Mouse (Mus musculus) left cerebral cortex, adult 18-20 months (tissue): Measurements from ENCODE around the gene Foxp4. TPM values are rescaled to one million over a fixed set of nuclear protein-coding genes. Genes with fewer than 3 reads are reported as not detected.
"Not testable (repeated sequence)": the region's sequence is repeated elsewhere in the genome, so short reads cannot be mapped to it uniquely, and the experiment has no call there.

Source experiments
- DNase-seq, 2 experiments: peaks; one replicate each; pipeline ENCODE4 v3.0.0; 2021 to 2022; ENCODE audit warnings: low spot score in 2 of 2, mixed read lengths in 1 of 2
- total RNA-seq, 2 experiments: library from RNA; stranded (reverse); gene quantifications; 2 replicates each; pipeline ENCODE4 v1.2.3; 2021

The Foxp4 gene
- total RNA-seq, 2 experiments from 2014 or later = 47.6 to 47.8 TPM

DNA sequence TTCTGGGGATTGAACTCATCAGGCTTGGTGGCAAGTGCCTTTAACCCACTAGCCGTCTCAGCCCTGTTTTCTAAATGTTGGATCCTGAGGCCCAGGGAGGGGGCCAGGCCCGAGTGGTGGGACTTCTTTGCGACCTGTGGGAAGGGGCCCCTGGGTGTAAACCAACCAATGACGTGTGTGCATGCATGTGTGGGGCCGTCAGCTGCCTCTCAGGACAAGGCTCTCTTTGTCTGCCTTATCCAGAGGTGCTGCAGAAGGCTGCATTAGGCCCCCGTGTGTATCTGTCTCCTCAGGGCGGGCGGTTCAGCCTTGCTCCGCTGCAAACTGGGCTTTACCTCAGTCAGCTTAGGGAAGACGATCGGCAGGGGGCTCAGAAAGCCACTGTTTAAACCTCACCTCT is 61.0 kb downstream of the Foxp4 start:
- no peak for DNase-seq

GRCm38 (mm10) chr17:47863023-47863422 is 61.4 kb downstream of the Foxp4 start:
- no peak for DNase-seq

DNA sequence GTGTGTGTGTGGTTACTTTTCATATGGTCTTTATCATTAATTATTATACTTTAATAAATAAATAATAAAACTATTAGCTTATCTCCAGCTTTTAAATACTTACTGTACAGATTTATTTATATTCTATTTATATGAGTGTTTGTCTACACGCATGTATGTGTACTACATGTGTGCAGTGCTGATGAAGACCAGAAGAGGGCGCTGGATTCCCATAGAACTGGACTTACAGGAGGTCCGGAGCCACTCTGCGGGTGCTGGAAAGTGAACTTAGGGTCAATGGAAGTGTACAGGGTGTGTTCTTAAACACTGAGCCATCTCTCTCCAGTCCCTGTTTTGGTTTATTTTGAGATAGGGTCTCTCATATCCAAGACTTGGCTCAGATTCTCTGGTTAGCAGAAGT is 68.9 kb downstream of the Foxp4 start:
- no peak for DNase-seq

GRCm38 (mm10) chr17:47854908-47855307 is 69.5 kb downstream of the Foxp4 start:
- no peak for DNase-seq

DNA sequence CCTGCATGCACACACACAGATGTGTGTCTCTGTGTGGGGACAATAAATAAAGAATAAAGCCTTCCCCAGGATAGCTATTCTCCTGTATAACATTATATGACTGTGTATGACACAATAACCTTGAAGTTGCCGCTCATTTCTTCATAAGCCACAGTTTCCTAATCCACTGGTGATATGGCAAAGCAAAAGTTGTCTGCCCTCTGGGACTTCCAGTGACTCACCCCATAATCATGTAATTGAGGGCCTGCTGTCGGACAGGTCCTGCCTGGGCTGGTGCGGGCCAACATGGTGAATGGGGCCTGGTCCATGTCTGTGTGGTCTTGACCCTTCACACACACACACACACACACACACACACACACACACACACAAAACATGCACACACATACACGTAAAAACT is 70.7 kb downstream of the Foxp4 start:
- DNase-seq = no peak

- DNase-seq = no peak
Measured at GRCm38 (mm10) chr17:47853336-47853735, 71.1 kb downstream of the Foxp4 start.

DNA sequence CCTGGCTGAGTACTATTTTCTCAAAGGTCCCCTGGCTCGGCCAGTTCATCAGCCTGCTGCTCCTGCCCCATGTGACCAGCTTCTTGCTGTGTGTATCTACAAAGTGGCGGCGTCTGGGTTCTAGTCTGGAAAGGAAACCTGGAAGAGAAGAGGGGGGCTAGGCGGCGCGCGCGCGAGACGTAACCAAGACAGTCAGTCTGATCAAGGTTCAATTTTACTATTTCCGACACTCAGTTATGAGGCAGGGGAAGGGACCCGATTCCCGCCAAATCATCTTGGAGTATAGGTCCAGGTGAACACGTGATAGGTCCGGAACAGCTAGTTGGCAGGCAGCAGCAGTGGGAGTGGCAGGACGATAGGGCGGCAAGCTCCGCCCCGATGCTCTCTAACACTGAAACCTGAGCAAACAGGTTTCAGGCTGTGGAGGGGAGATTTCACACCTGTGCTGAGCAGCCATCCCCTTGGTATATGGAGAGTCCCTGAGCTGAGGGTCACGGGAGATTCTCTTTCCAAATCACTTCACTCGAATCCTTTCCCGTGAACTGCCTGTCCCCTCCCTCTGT is 72.6 kb downstream of the Foxp4 start:
- DNase-seq = not testable (repeated sequence)

- no peak for DNase-seq
Measured at GRCm38 (mm10) chr17:47850639-47851314, 73.7 kb downstream of the Foxp4 start.

DNA sequence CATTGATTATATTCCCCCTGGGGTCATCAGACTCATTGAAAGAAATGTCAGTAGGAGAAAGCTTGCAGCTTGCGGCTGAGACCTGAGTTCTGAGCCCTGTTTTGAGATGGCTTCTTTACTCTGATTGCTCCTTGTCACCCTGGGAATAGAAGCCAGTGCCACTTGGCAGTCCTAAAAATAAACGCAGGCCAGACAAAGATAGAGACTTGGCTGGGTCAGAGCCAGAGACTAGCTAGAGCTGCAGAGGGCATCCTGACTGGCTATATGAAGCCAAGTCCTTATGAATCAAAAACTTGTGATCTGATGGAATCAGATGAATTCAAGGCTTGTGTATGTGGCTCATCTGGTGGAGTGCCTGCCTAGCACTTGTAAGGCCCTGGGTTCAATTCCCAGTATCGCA is 74.4 kb downstream of the Foxp4 start:
- no peak for DNase-seq

DNA sequence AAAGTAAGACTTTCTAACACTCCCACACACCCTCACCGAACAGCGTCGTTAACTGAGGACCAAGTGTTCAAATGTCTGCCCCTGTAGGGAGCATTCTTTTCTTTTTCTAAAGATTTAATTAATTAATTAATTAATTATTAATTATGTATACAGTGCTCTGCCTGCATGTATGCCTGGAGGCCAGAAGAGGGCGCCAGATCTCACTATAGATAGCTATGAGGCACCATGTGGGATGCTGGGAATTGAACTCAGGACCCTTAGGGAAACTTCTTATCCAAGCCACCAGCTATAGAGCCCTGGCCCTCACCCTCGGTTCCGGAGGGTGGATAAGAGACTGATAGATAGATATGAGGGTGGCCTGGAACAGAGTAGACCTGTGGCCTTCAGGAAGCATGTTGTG is 76.5 kb downstream of the Foxp4 start:
- no peak for DNase-seq

DNA sequence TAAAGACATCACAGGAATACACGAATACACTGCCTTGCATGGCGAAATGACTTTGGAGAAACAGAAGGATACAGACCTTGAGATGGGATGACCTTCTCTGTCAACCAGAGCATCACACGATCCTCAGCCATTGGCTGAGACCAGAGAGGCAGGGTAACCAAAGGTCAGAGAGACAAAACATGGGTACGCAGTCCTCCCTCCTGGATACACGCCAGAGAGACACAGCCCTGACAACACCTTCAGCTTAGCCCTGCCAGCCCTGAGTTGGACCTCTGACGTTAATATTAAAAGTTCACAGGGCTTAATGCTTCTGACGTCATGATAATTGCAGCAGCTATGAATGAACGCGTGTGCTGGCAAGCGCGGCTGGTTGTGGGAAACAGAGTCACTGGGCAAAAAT is 78.8 kb downstream of the Foxp4 start:
- DNase-seq = no peak

DNA sequence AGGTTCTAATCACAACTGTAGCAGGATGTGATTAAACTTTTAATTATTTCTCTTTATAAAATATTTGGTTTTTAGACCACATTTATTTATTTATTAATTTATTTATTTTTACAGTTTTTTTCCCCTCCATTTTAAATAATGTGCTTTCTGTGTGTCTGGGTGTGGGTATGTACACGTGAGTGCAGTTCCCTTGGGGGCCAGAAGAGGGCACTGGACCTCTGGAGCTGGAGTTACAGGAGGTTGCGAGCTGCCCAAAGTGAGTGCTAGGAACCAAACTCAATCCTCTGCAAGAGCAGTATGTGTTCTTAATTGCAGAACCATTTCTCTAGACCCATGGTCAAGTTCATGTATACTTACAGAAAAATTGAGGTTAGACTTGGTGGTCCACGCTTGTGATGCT is 81.0 kb downstream of the Foxp4 start:
- no peak for DNase-seq

DNA sequence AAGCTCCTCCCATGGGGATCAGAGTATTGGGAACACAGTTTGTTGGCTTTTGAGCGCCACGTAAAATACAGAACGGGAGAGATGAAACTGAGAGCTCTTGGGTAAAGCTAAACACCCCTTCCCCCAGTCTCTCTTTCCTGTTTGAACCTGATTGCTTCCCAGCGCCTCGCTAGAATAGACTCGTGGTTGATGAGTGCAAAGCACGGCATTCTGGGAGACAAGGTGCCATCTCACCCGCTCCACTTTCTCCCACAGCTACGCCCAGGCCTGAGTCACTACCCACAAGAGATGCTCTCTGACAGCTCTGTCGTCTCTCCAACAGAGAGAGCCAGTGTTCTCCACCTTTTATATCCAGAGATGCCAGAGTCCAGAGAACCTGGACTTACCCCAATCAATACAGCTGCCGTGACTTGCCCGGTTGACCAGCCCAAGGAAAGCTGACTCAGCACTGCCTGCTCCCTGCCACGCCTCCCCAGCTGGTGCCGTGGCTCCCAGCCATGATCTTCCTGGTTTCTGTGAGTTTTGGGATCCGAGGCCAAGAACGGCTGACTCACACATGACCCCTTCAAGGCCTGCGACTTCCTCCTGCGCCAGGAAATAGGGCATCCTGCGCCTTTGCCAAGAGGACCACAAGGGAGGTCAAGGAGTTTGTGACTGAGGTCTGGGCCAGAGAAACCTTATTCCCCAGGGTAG is 82.4 kb downstream of the Foxp4 start:
- no peak for DNase-seq

DNA sequence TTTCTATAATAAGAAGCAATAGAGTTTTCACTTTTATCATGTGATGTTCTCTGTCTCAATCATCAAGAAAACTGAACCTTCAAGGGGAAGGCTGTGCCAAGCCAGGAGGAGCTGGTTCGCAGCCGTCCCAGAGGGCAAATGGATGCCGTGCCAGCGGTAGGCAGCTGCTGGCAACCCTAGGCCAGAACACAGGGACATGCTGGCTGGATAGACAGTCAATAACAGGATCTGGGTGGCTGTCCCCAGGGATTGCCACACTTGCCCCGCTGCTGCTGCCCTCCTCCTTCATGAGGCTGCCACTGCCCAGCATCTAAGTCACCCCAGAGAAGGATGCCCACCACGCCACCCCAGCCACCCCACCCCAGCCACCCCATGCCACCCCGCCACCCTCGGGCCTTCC is 82.9 kb downstream of the Foxp4 start:
- no peak for DNase-seq

- DNase-seq = no peak
Measured at GRCm38 (mm10) chr17:47837808-47838207, 86.6 kb downstream of the Foxp4 start.

DNA sequence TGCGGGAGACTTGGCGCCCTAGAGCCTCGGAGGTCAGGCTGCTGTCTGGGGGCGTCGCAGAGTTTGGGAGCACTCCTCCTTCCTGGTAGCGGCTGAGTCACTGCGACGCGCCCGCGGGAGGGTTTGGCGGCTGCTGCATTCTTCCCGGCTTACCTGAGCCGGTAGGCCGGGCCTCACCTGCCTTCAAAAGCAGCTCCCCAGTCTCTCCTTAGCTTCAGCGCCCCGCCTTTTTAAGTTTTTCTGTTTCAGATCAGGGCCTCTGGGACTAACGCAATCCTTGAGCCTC is 90.0 kb downstream of the Foxp4 start, which contains the start of gene Mdfi:
Gene Mdfi (minus strand): TSS at position 210 of the 286 bp plus-strand sequence.
- no peak for DNase-seq

GRCm38 (mm10) chr17:47833628-47834481 is 90.6 kb downstream of the Foxp4 start:
- no peak for DNase-seq

- no peak for DNase-seq
Measured at GRCm38 (mm10) chr17:47833029-47833627, 91.3 kb downstream of the Foxp4 start.

DNA sequence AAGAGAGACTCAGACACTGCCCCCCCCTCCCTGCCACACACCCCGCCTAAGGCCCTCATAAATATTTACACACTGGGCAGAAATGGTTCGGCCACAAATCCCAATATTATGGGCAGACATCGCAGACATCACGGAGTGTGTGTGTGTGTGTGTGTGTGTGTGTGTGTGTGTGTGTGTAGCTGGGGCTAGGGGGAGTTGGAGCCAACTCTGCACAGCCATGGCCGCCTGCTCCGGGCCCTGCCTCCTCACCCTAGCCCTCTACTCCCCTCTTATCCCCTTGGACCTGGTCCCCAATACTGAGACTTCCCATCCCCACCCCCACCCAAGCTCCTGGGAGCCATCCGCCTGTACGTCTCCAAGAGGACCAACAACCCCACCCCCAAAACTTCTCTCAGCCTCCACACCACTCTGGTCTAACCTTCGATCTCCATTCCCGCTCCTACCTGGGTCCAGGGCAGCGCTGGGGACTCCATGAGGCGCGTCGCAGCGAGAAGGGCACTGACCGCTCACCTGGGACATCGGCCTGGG is 91.9 kb downstream of the Foxp4 start:
- no peak for DNase-seq

DNA sequence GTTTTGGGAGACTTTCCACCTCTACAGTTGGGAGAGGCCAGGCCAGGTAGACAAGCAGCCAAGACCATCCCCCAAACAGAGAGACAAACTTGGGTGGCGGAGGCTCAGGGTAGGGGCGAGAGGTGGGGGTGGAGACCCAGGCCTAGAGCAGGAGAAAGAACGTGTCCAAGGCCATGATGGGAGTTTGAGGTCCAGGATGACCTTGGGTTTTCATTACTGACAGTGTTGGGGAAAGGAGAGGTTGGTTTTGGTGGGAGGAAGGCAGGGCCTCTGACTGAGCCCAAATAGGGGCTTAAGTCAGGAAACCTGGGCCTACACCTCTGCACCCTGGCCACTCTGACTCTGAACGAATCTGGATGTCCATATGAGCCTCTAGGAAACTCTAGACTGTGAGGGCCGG is 92.7 kb downstream of the Foxp4 start:
- DNase-seq = no peak

GRCm38 (mm10) chr17:47831161-47831560 is 93.3 kb downstream of the Foxp4 start:
- no peak for DNase-seq
